Mouse (Mus musculus): ENCODE results near the gene Dnajc30.

DNA sequence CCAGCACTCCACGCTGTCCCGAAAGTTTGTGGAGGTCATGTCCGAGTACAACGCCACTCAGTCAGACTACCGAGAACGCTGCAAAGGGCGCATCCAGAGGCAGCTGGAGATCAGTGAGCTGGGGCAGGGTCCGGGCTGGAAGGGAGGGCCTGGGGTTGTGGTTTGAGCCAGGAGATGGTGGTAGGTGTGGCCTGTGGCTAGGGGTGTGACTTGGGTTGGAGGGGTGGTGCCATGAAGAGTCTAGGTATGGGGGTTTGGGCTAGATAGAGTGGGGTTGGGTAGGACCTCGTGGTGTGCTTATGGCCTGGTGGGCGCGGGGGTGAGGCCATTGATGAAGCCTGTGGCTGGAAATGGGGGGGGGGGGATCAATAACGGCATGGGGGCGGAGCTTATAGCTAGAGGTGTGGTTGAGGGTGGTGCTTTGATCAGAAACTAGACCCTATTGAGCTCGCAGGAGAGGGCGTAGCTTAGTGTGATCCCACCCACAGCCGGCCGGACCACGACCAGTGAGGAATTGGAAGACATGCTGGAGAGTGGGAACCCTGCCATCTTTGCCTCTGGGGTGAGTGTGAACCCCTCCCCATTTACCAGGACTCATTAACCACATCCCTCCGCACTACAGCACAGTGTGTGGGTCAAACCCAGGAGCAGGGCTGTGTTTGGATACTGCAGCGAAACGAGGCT, 21.8 kb upstream of the Dnajc30 start:
- TF ChIP-seq CTCF (IDR thresholded peaks at IDR 0.05; ENCODE audit: low read depth, low read length) (no peak), TAL1 (conservative IDR thresholded peaks at IDR 0.05; ENCODE audit: low read depth, low read length) (no peak), GATA1 (IDR thresholded peaks at IDR 0.05; ENCODE audit: borderline replicate concordance, low read length) (no peak), POLR2AphosphoS5 (IDR thresholded peaks at IDR 0.05; ENCODE audit: insufficient replicate concordance, low read depth, low read length) (no peak)
